Mouse (Mus musculus) adipocyte (in vitro differentiated cells): Measurements from ENCODE around the gene Vdac2.

Experiments
- DNase-seq: peaks from one replicate; pipeline ENCODE4 v3.0.0-alpha.2; 2016; ENCODE audit warnings: low spot score

Vdac2 gene

GRCm38 (mm10) chr14:21851996-21852791, 27.2 kb downstream of the Vdac2 start:
- DNase-seq = peak; percentile 61

GRCm38 (mm10) chr14:21853456-21854109, 28.5 kb downstream of the Vdac2 start:
- peak; percentile 60 for DNase-seq

DNA sequence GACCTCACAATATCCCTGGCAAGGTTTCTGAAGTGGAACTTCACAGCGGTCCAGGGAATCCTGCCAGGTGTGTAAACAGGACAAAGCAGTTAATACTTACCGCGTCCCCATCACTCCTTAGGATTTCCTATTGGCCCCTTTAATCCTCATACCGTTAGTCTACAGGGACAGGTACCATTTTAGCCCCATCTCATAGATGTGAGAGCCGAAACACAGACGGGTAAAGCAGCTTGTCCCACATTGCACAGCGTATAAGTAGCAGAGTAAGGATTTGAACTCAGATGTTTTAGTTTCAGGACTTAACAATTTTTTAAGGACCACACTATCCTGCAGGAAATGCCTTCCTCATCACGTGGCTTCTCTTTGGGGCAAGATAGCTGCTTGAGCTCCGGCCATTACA, 29.2 kb downstream of the Vdac2 start:
- DNase-seq = no peak

- no peak for DNase-seq
Measured at GRCm38 (mm10) chr14:21855961-21856360, 30.9 kb downstream of the Vdac2 start.

DNA sequence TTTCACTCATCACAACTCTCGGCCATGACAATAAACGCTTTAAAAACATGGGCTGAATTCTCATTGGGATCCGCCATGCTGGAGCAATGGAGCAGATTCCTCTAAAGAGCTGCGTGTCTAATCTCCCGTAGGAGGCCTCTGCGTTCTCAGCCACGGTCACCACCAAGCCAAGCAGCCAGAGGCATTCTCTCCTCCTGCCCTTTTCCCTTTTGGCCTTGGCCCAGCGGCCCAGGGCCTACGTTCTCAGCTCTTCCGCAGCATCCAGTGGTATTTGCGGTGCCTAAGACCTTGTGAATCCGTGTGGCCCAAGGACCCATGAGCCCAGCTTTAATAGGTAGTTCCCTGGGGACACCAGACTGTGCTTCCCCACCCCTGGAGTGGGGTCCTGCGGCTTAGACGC, 31.8 kb downstream of the Vdac2 start:
- DNase-seq = no peak

DNA sequence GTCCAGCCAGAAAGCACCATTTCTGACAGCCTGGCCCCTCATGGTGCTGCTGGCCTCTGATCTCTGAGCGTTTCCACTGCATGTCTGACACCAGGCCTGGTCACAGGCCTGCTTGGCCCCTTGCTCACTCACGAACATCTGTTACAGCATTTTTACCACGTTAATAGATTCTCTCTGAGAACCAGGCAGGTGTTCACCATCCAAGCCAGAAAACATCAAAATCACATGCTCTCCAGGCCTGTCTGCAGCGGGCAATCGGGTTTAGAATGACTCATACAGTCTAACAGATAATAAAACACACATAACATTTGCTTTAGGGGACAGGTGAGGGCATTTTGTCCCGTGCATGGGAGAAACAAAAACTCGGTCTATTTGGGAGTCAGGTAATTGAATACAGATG, 41.3 kb downstream of the Vdac2 start:
- DNase-seq = no peak

- no peak for DNase-seq
Measured at GRCm38 (mm10) chr14:21866816-21867215, 41.8 kb downstream of the Vdac2 start.

GRCm38 (mm10) chr14:21890430-21890829, 65.4 kb downstream of the Vdac2 start:
- DNase-seq = peak; percentile 64

DNA sequence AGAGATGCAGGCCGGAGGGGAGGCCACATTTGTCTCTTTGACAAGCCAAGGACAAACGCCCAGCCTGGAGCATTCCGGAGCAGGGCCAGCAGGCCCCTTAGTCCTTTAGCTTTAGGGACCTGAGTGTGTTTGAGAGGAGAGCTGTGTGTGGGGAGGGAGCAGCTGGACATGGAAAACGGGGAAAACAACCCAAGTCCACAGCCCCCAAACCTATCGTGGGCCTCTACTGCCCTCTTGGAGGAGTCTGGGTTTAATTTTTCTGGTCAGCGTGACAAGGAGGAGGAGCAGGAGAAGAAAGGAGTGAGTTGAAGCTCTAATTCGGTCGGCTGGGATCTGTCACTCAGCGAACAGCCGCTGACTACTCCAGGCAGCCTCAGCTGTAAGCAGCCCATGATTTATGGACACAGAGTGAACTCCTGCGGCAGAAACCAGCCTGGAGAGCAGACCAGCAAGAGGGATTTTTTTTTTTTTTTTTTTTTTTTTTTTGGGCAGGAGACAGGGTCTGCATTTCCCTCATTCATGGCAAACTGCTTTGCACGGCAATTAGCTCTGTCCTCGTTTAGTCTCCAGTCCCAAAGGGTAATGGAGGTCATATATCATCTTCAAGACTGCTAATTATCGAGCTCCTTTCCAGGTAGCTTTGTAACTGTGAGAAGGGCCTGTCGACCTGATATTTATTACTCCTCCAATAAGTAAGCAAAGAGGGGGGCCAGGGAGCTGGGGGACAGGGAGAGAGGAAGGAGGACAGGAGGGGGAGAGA, 66.7 kb downstream of the Vdac2 start:
- DNase-seq = no peak

GRCm38 (mm10) chr14:21892341-21892659, 67.3 kb downstream of the Vdac2 start:
- DNase-seq = no peak
